Mouse (Mus musculus): ENCODE measurements around the gene Mier2.

DNA sequence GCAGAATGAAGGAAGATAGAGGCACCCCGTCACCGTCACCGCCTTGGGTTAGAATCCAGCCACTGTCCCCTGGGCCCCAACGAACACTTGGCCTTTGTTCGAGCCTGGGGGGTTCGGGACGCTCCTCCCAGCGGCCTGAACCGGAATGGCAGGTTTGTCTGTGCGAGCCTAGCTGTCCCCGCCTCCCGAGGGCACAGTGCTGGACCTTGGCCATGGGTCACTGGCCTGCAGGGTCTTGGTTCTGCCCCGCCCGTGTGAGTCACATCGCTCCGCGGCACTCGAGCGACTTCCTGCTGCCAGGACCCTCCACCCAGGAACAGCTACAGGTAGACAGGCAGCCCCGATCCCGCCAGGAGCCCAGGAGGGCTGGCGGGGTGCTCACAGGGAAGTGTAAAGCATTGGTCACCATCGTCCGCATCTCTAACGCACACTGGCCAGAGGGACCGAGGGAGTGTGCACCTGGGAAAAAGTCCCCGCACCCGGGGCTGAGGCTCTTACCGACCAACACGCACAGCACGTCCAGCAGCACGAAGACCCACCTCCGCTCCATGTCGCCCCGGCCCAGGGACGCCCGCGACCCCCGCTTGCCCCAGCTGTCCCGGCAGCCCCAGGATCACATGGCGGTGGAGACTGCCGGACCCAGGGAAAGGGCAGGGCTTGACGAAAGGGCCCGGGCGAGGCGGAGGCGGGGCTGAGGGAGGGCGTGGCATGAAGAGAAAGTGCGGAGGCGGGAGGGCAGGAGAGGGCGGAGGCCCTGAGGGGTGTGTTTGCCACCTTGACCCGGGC lies 21.7 kb downstream of the Mier2 start, which contains the start of gene Plpp2:
- TF ChIP-seq POLR2A (IDR thresholded peaks at IDR 0.05; ENCODE audit: low read depth, low read length) (no peak), CTCF (IDR thresholded peaks at IDR 0.05; ENCODE audit: extremely low read depth, insufficient read depth, insufficient read length, insufficient replicate concordance) (peak; percentile 48; the same call in 1 of the 2 replicates)
